Mouse (Mus musculus): ENCODE measurements around the gene Vmn2r89. TPM values are rescaled to one million over a fixed set of nuclear protein-coding genes. Genes with fewer than 3 reads are reported as not detected.
"Not testable (repeated sequence)": the region's sequence is repeated elsewhere in the genome, so short reads cannot be mapped to it uniquely, and the experiment has no call there.

The Vmn2r89 gene
- polyA plus RNA-seq (2012; rRNA removed) = not detected in 2 replicates

GRCm38 (mm10) chr14:51451557-51451956 lies at the start of gene Vmn2r89:
Gene Vmn2r89, plus strand, starts transcription at chr14:51451857.
- not testable (repeated sequence) for H3K4me3 ChIP-seq (ENCODE audit: control insufficient read depth, insufficient read depth, low read length); DNase-seq; H3K27me3 ChIP-seq (ENCODE audit: control insufficient read depth, insufficient read depth, low read length); H3K27ac ChIP-seq (ENCODE audit: control insufficient read depth, insufficient read depth, low read length); H3K36me3 ChIP-seq (ENCODE audit: control insufficient read depth, insufficient read depth, low read length); H3K4me1 ChIP-seq (replicated peaks; ENCODE audit: control insufficient read depth, insufficient read depth, low read length)
- 84% methylated on average over 2 of the region's 2 CpGs for WGBS

- no peaks in the 10 kb centered on the region for H3K4me1 ChIP-seq (replicated peaks; ENCODE audit: control insufficient read depth, insufficient read depth, low read length)
- WGBS = 95% methylated on average over 1 of the region's 1 CpGs
- no peaks in the 10 kb centered on the region for H3K27me3 ChIP-seq (ENCODE audit: control insufficient read depth, insufficient read depth, low read length)
- no peak for TF ChIP-seq POLR2A (IDR thresholded peaks at IDR 0.05; ENCODE audit: control insufficient read depth, extremely low read depth, insufficient read depth, low read length, poor library complexity)
- no peak for TF ChIP-seq CTCF (IDR thresholded peaks at IDR 0.05; ENCODE audit: borderline replicate concordance, control insufficient read depth, extremely low read depth, insufficient read depth, low read length, poor library complexity)
- no peaks in the 10 kb centered on the region for H3K36me3 ChIP-seq (ENCODE audit: control insufficient read depth, insufficient read depth, low read length)
- no peak within 1 kb of the TSS for H3K27ac ChIP-seq (ENCODE audit: control insufficient read depth, insufficient read depth, low read length)
- DNase-seq = no peak
- no peak within 1 kb of the TSS for H3K4me3 ChIP-seq (ENCODE audit: control insufficient read depth, insufficient read depth, low read length)
Observed at GRCm38 (mm10) chr14:51410520-51410919, 41.1 kb upstream of the Vmn2r89 start, which contains the start of gene Vmn2r88. Gene Vmn2r88, plus strand, starts transcription at chr14:51410820.

GRCm38 (mm10) chr14:51423885-51424284 lies 27.8 kb upstream of the Vmn2r89 start:
- no peak overlapping the region for H3K4me3 ChIP-seq (ENCODE audit: control insufficient read depth, insufficient read depth, low read length)
- DNase-seq = no peak

GRCm38 (mm10) chr14:51430138-51430537 lies 21.5 kb upstream of the Vmn2r89 start:
- H3K4me1 ChIP-seq (replicated peaks; ENCODE audit: control insufficient read depth, insufficient read depth, low read length); DNase-seq; H3K4me3 ChIP-seq (ENCODE audit: control insufficient read depth, insufficient read depth, low read length); H3K27ac ChIP-seq (ENCODE audit: control insufficient read depth, insufficient read depth, low read length); H3K36me3 ChIP-seq (ENCODE audit: control insufficient read depth, insufficient read depth, low read length); H3K27me3 ChIP-seq (ENCODE audit: control insufficient read depth, insufficient read depth, low read length): not testable (repeated sequence)

More at GRCm38 (mm10) chr14:51423885-51424284, 27.8 kb upstream of the Vmn2r89 start:
- H3K27ac ChIP-seq (ENCODE audit: control insufficient read depth, insufficient read depth, low read length) = no peak overlapping the region
- H3K36me3 ChIP-seq (ENCODE audit: control insufficient read depth, insufficient read depth, low read length) = no peaks in the 10 kb centered on the region
- no peak for TF ChIP-seq POLR2A (IDR thresholded peaks at IDR 0.05; ENCODE audit: control insufficient read depth, extremely low read depth, insufficient read depth, low read length, poor library complexity)
- no peak for TF ChIP-seq CTCF (IDR thresholded peaks at IDR 0.05; ENCODE audit: borderline replicate concordance, control insufficient read depth, extremely low read depth, insufficient read depth, low read length, poor library complexity)
- 15% methylated on average over 2 of the region's 2 CpGs for WGBS
- no peaks in the 10 kb centered on the region for H3K27me3 ChIP-seq (ENCODE audit: control insufficient read depth, insufficient read depth, low read length)
- H3K4me1 ChIP-seq (replicated peaks; ENCODE audit: control insufficient read depth, insufficient read depth, low read length) = no peaks in the 10 kb centered on the region

- no peak overlapping the region for H3K4me3 ChIP-seq (ENCODE audit: control insufficient read depth, insufficient read depth, low read length)
- no peak for DNase-seq
- TF ChIP-seq CTCF (IDR thresholded peaks at IDR 0.05; ENCODE audit: borderline replicate concordance, control insufficient read depth, extremely low read depth, insufficient read depth, low read length, poor library complexity) = no peak
- no peak for TF ChIP-seq POLR2A (IDR thresholded peaks at IDR 0.05; ENCODE audit: control insufficient read depth, extremely low read depth, insufficient read depth, low read length, poor library complexity)
- H3K36me3 ChIP-seq (ENCODE audit: control insufficient read depth, insufficient read depth, low read length) = no peaks in the 10 kb centered on the region
- WGBS = 96% methylated on average over 16 of the region's 16 CpGs
- no peak overlapping the region for H3K27ac ChIP-seq (ENCODE audit: control insufficient read depth, insufficient read depth, low read length)
- H3K27me3 ChIP-seq (ENCODE audit: control insufficient read depth, insufficient read depth, low read length) = no peaks in the 10 kb centered on the region
- H3K4me1 ChIP-seq (replicated peaks; ENCODE audit: control insufficient read depth, insufficient read depth, low read length) = no peaks in the 10 kb centered on the region
Observed at GRCm38 (mm10) chr14:51434546-51434945, 17.1 kb upstream of the Vmn2r89 start.

- Histone ChIP-seq H3K36me3 (ENCODE audit: control insufficient read depth, insufficient read depth, low read length) (no peaks in the 10 kb centered on the region), H3K27ac (ENCODE audit: control insufficient read depth, insufficient read depth, low read length) (no peak overlapping the region), H3K4me3 (ENCODE audit: control insufficient read depth, insufficient read depth, low read length) (no peak overlapping the region), H3K27me3 (ENCODE audit: control insufficient read depth, insufficient read depth, low read length) (no peaks in the 10 kb centered on the region), H3K4me1 (replicated peaks; ENCODE audit: control insufficient read depth, insufficient read depth, low read length) (no peaks in the 10 kb centered on the region)
- 98% methylated on average over 26 of the region's 26 CpGs for WGBS
- DNase-seq = no peak
- no peak for TF ChIP-seq CTCF (IDR thresholded peaks at IDR 0.05; ENCODE audit: borderline replicate concordance, control insufficient read depth, extremely low read depth, insufficient read depth, low read length, poor library complexity)
- no peak for TF ChIP-seq POLR2A (IDR thresholded peaks at IDR 0.05; ENCODE audit: control insufficient read depth, extremely low read depth, insufficient read depth, low read length, poor library complexity)
Observed at GRCm38 (mm10) chr14:51435020-51435419, 16.6 kb upstream of the Vmn2r89 start.

GRCm38 (mm10) chr14:51438955-51439354 lies 12.7 kb upstream of the Vmn2r89 start:
- H3K27me3 ChIP-seq (ENCODE audit: control insufficient read depth, insufficient read depth, low read length) = no peaks in the 10 kb centered on the region
- no peaks in the 10 kb centered on the region for H3K36me3 ChIP-seq (ENCODE audit: control insufficient read depth, insufficient read depth, low read length)
- H3K27ac ChIP-seq (ENCODE audit: control insufficient read depth, insufficient read depth, low read length) = no peak overlapping the region
- TF ChIP-seq POLR2A (IDR thresholded peaks at IDR 0.05; ENCODE audit: control insufficient read depth, extremely low read depth, insufficient read depth, low read length, poor library complexity) (no peak), CTCF (IDR thresholded peaks at IDR 0.05; ENCODE audit: borderline replicate concordance, control insufficient read depth, extremely low read depth, insufficient read depth, low read length, poor library complexity) (no peak)
- DNase-seq = no peak
- H3K4me1 ChIP-seq (replicated peaks; ENCODE audit: control insufficient read depth, insufficient read depth, low read length) = no peaks in the 10 kb centered on the region
- H3K4me3 ChIP-seq (ENCODE audit: control insufficient read depth, insufficient read depth, low read length) = no peak overlapping the region
- 94% methylated on average over 4 of the region's 4 CpGs for WGBS

GRCm38 (mm10) chr14:51480278-51480677 lies 28.6 kb downstream of the Vmn2r89 start:
- H3K4me1 ChIP-seq (replicated peaks; ENCODE audit: control insufficient read depth, insufficient read depth, low read length); H3K4me3 ChIP-seq (ENCODE audit: control insufficient read depth, insufficient read depth, low read length); DNase-seq; H3K27ac ChIP-seq (ENCODE audit: control insufficient read depth, insufficient read depth, low read length); H3K36me3 ChIP-seq (ENCODE audit: control insufficient read depth, insufficient read depth, low read length); H3K27me3 ChIP-seq (ENCODE audit: control insufficient read depth, insufficient read depth, low read length): not testable (repeated sequence)
- 94% methylated on average over 10 of the region's 10 CpGs for WGBS

- not testable (repeated sequence) for DNase-seq; H3K4me3 ChIP-seq (ENCODE audit: control insufficient read depth, insufficient read depth, low read length); H3K36me3 ChIP-seq (ENCODE audit: control insufficient read depth, insufficient read depth, low read length); H3K4me1 ChIP-seq (replicated peaks; ENCODE audit: control insufficient read depth, insufficient read depth, low read length); H3K27me3 ChIP-seq (ENCODE audit: control insufficient read depth, insufficient read depth, low read length); H3K27ac ChIP-seq (ENCODE audit: control insufficient read depth, insufficient read depth, low read length)
- WGBS = 93% methylated on average over 12 of the region's 12 CpGs
Observed at GRCm38 (mm10) chr14:51481332-51482015, 29.8 kb downstream of the Vmn2r89 start.
